Comparison of ENCODE assay signal across 11 mouse cellular contexts in genomic region chr12:32110903-32111302, GRCm38 (mm10). TPM values are rescaled to one million over a fixed set of nuclear protein-coding genes. Genes with fewer than 3 reads are reported as not detected.
DNase-seq lines count a peak whose midpoint lies in the region; ATAC-seq lines count a peak whose summit lies in the region.
"Had no signal": no experiment of that assay in that cellular context is flagged by ENCODE, and none has a peak within 500 bp of the region (broad histone marks: within the 10 kb centered on the region; RNA-seq: fewer than 3 reads in every experiment).

No protein-coding gene starts in this region.

- peak overlapping the region; percentile 63; the same call in 1 of the 2 replicates for H3K27ac ChIP-seq in hindbrain, embryonic 10.5 days
- H3K27ac ChIP-seq in hindbrain, embryonic 12.5 days = no peak overlapping the region; the same call in 1 of the 2 replicates
- peak overlapping the region; percentile 57 for H3K27ac ChIP-seq in brown adipose tissue, adult 24 weeks (replicated peaks; ENCODE audit: low read depth, low read length)
- H3K27ac ChIP-seq in limb, embryonic 13.5 days = no peak overlapping the region
- no peak overlapping the region for H3K27ac ChIP-seq in neural tube, embryonic 14.5 days (ENCODE audit: low read depth, low read length)
- no peak overlapping the region; the same call in 1 of the 2 replicates for H3K27ac ChIP-seq in midbrain, embryonic 10.5 days (replicated peaks)
- H3K27ac ChIP-seq: lung, embryonic 15.5 days had no signal

- H3K4me3 ChIP-seq in hindbrain, embryonic 10.5 days = no peak overlapping the region
- no peak overlapping the region for H3K4me3 ChIP-seq in hindbrain, embryonic 12.5 days
- H3K4me3 ChIP-seq in brown adipose tissue, adult 24 weeks (ENCODE audit: insufficient read depth, low read depth, low read length) = no peak overlapping the region
- no peak overlapping the region for H3K4me3 ChIP-seq in limb, embryonic 13.5 days
- H3K4me3 ChIP-seq in neural tube, embryonic 14.5 days (ENCODE audit: low read depth, low read length) = no peak overlapping the region
- H3K4me3 ChIP-seq in midbrain, embryonic 10.5 days = no peak overlapping the region
- H3K4me3 ChIP-seq: lung, embryonic 15.5 days had no signal

- no peak for DNase-seq in hindbrain, embryonic 10.5 days (ENCODE audit: low spot score)
- no peak for DNase-seq in cerebellum, postnatal 10 days
- no peak for DNase-seq in midbrain, embryonic 10.5 days (ENCODE audit: low spot score)
- DNase-seq in layer of hippocampus, adult 9-10 months (ENCODE audit: low spot score) = no peak
- DNase-seq: cerebellum, adult 8-10 months; kidney, adult 8-10 months had no signal

- H3K9me3 ChIP-seq in hindbrain, embryonic 10.5 days = no peaks in the 10 kb centered on the region
- H3K9me3 ChIP-seq in hindbrain, embryonic 12.5 days (replicated peaks) = no peaks in the 10 kb centered on the region
- H3K9me3 ChIP-seq in limb, embryonic 13.5 days = no peaks in the 10 kb centered on the region
- no peaks in the 10 kb centered on the region for H3K9me3 ChIP-seq in neural tube, embryonic 14.5 days (ENCODE audit: control insufficient read depth, low read length)
- H3K9me3 ChIP-seq in midbrain, embryonic 10.5 days (replicated peaks) = no peaks in the 10 kb centered on the region
- H3K9me3 ChIP-seq: lung, embryonic 15.5 days had no signal

- WGBS in hindbrain, embryonic 10.5 days = 52% methylated on average over 5 of the region's 5 CpGs
- 38% methylated on average over 5 of the region's 5 CpGs for WGBS in hindbrain, embryonic 12.5 days
- 24% methylated on average over 5 of the region's 5 CpGs for WGBS in limb, embryonic 13.5 days
- WGBS in neural tube, embryonic 14.5 days = 15% methylated on average over 5 of the region's 5 CpGs
- WGBS in midbrain, embryonic 10.5 days = 67% methylated on average over 5 of the region's 5 CpGs

- H3K4me2 ChIP-seq in hindbrain, embryonic 12.5 days (replicated peaks) = no peak overlapping the region
- H3K4me2 ChIP-seq in limb, embryonic 13.5 days (replicated peaks) = no peak overlapping the region
- H3K4me2 ChIP-seq in neural tube, embryonic 14.5 days (ENCODE audit: low read depth, low read length) = no peak overlapping the region
- H3K4me2 ChIP-seq: lung, embryonic 15.5 days had no signal

- H3K9ac ChIP-seq in hindbrain, embryonic 12.5 days = no peak overlapping the region
- H3K9ac ChIP-seq in limb, embryonic 13.5 days = no peak overlapping the region
- no peak overlapping the region for H3K9ac ChIP-seq in neural tube, embryonic 14.5 days (replicated peaks; ENCODE audit: low read depth, low read length)
- H3K9ac ChIP-seq: lung, embryonic 15.5 days had no signal

- ATAC-seq in hindbrain, embryonic 12.5 days (ENCODE audit: low FRiP score) = no peak
- ATAC-seq in limb, embryonic 13.5 days (ENCODE audit: low FRiP score, low read depth) = peak; percentile 73; the same call in 1 of the 2 replicates
- ATAC-seq in neural tube, embryonic 14.5 days (ENCODE audit: low read depth) = peak; percentile 87

- peaks cover 11% of the 10 kb centered on the region for H3K4me1 ChIP-seq in hindbrain, embryonic 10.5 days (replicated peaks)
- no peaks in the 10 kb centered on the region; the same call in 1 of the 2 replicates for H3K4me1 ChIP-seq in hindbrain, embryonic 12.5 days
- peaks cover 12% of the 10 kb centered on the region; the same call in 1 of the 2 replicates for H3K4me1 ChIP-seq in brown adipose tissue, adult 24 weeks (ENCODE audit: control insufficient read depth, insufficient read depth, insufficient read length, low read length)
- H3K4me1 ChIP-seq in limb, embryonic 13.5 days = peaks cover 15% of the 10 kb centered on the region; the same call in 1 of the 2 replicates
- 0 out of 2 replicates have a peak, but pooled peaks cover 2% of the 10 kb centered on the region for H3K4me1 ChIP-seq in neural tube, embryonic 14.5 days (ENCODE audit: control insufficient read depth, insufficient read depth, low read length)
- peaks cover 10% of the 10 kb centered on the region for H3K4me1 ChIP-seq in midbrain, embryonic 10.5 days
- H3K4me1 ChIP-seq: lung, embryonic 15.5 days had no signal

- no peaks in the 10 kb centered on the region for H3K27me3 ChIP-seq in hindbrain, embryonic 10.5 days (ENCODE audit: insufficient read depth, poor library complexity, severe bottlenecking)
- H3K27me3 ChIP-seq in hindbrain, embryonic 12.5 days = no peaks in the 10 kb centered on the region
- no peaks in the 10 kb centered on the region for H3K27me3 ChIP-seq in limb, embryonic 13.5 days
- H3K27me3 ChIP-seq in neural tube, embryonic 14.5 days (ENCODE audit: control insufficient read depth, insufficient read depth, low read length) = no peaks in the 10 kb centered on the region
- H3K27me3 ChIP-seq in midbrain, embryonic 10.5 days (ENCODE audit: low read depth, poor library complexity, severe bottlenecking) = no peaks in the 10 kb centered on the region
- H3K27me3 ChIP-seq: lung, embryonic 15.5 days had no signal

- H3K36me3 ChIP-seq in hindbrain, embryonic 10.5 days = no peaks in the 10 kb centered on the region
- H3K36me3 ChIP-seq in hindbrain, embryonic 12.5 days = no peaks in the 10 kb centered on the region
- H3K36me3 ChIP-seq in limb, embryonic 13.5 days = no peaks in the 10 kb centered on the region
- no peaks in the 10 kb centered on the region for H3K36me3 ChIP-seq in neural tube, embryonic 14.5 days (ENCODE audit: control insufficient read depth, insufficient read depth, low read length)
- H3K36me3 ChIP-seq in midbrain, embryonic 10.5 days = no peaks in the 10 kb centered on the region
- H3K36me3 ChIP-seq: lung, embryonic 15.5 days had no signal

RNA-seq across cellular contexts. Expression of gene Prkar2b, which starts 49.8 kb away (rescaled TPM):
- polyA plus RNA-seq in hindbrain, embryonic 10.5 days (2016; fragmentation: Nextera tagmentation; extraction: Ambion mirVana) = 32.9 and 40.4 TPM in 2 replicates
- 89.0 and 95.7 TPM in 2 replicates for polyA plus RNA-seq in hindbrain, embryonic 12.5 days (2016; fragmentation: Nextera tagmentation; extraction: Ambion mirVana)
- 809 and 945 TPM in 2 replicates for polyA plus RNA-seq in brown adipose tissue, adult 24 weeks (2012; ENCODE audit: insufficient read depth, insufficient read length, missing spikeins)
- 19.9 and 20.3 TPM in 2 replicates for polyA plus RNA-seq in limb, embryonic 13.5 days (2015; fragmentation: Nextera tagmentation; extraction: Ambion mirVana)
- 157 and 162 TPM in 2 replicates for polyA plus RNA-seq in neural tube, embryonic 14.5 days (2014; fragmentation: Nextera tagmentation; extraction: Ambion mirVana)
- polyA plus RNA-seq in midbrain, embryonic 10.5 days (2016; fragmentation: Nextera tagmentation; extraction: Ambion mirVana) = 36.6 and 40.0 TPM in 2 replicates

Comparison
In these comparisons a context has a peak if more than half of its experiments do, and no peak if none do; other contexts are left out.
1. H3K27ac ChIP-seq: peak in hindbrain, embryonic 10.5 days (single experiment) and brown adipose tissue, adult 24 weeks (single experiment); none in hindbrain, embryonic 12.5 days (single experiment), limb, embryonic 13.5 days (single experiment), neural tube, embryonic 14.5 days (single experiment) and midbrain, embryonic 10.5 days (single experiment).